Mouse (Mus musculus) heart, embryonic 11.5 days (tissue): ENCODE measurements around the gene Atpaf1. TPM values are rescaled to one million over a fixed set of nuclear protein-coding genes. Genes with fewer than 3 reads are reported as not detected.

ENCODE experiments used
- ATAC-seq: fragments of 200-750 bp; cut with Nextera tagmentation; replicated peaks from 2 replicates; pipeline ENCODE4 v1.8.0; 2017; ENCODE audit warnings: moderate library complexity; ENCODE audit not compliant: insufficient number of reproducible peaks, low FRiP score, low TSS enrichment
- H3K27ac ChIP-seq: fragments of 300-500 bp; sonication (generic); 2 replicates; pipeline ENCODE4 v1.5.1; 2014; ENCODE audit warnings: mild to moderate bottlenecking, low read depth, low read length
- H3K27me3 ChIP-seq: fragments of 300-500 bp; sonication (generic); 2 replicates; pipeline ENCODE4 v1.6.1; 2014; ENCODE audit warnings: mild to moderate bottlenecking, low read length, mixed read lengths; ENCODE audit not compliant: control insufficient read depth, insufficient read depth
- H3K36me3 ChIP-seq: fragments of 300-500 bp; sonication (generic); 2 replicates; pipeline ENCODE4 v1.6.1; 2014; ENCODE audit warnings: mild to moderate bottlenecking, low read length, moderate library complexity, mixed read lengths; ENCODE audit not compliant: control insufficient read depth, insufficient read depth
- H3K4me1 ChIP-seq: fragments of 300-500 bp; sonication (generic); 2 replicates; pipeline ENCODE4 v1.6.1; 2014; ENCODE audit warnings: low read length; ENCODE audit not compliant: control insufficient read depth, insufficient read depth
- H3K4me2 ChIP-seq: fragments of 300-500 bp; sonication (generic); 2 replicates; pipeline ENCODE4 v1.6.1; 2014; ENCODE audit warnings: mild to moderate bottlenecking, moderate library complexity
- H3K4me3 ChIP-seq: fragments of 300-500 bp; sonication (generic); 2 replicates; pipeline ENCODE4 v1.5.1; 2014; ENCODE audit warnings: low read depth, low read length
- H3K9ac ChIP-seq: fragments of 300-500 bp; sonication (generic); 2 replicates; pipeline ENCODE4 v1.6.1; 2014; ENCODE audit warnings: mild to moderate bottlenecking, low read depth, low read length, moderate library complexity
- H3K9me3 ChIP-seq: fragments of 300-500 bp; sonication (generic); replicated peaks from 2 replicates; pipeline ENCODE4 v1.6.1; 2016; ENCODE audit warnings: low read length; ENCODE audit not compliant: control insufficient read depth
- WGBS: fragments of 180-500 bp; shearing (Covaris S2); extraction: QIAGEN DNeasy Blood & Tissue Kit; methylation state at CpG from one replicate; pipeline ENCODE4 v1.1.7; 2014; ENCODE audit not compliant: insufficient replicate concordance; 5-methylcytosine and 5-hydroxymethylcytosine counted together
- polyA plus RNA-seq: library from polyadenylated mRNA; unstranded; fragments of >200 nt; fragmentation: Nextera tagmentation; extraction: Ambion mirVana; gene quantifications from 2 replicates; pipeline ENCODE4 v1.2.1, GENCODE M21; 2014

The Atpaf1 gene
- polyA plus RNA-seq, 1 experiment from 2014 or later, result 77.9 TPM

DNA sequence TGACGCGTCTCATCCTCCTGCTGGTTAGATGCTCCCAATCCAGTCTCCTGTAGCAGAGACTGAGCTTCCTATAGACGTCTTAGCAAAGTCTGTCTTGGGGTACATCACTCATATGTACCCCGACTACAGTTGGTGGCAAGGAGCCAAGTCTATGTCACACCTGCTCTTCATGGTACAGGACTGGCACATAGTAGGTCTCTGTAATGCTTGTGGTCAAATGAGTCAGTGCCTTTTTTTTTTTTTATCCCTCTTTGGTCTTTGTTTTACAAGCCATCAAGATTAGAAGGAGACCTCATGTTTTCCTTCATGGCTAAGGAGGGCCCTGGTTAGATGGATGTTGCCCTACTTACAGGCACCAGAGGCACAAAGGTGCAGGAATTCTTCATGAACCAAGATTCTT lies 56.2 kb downstream of the Atpaf1 start:
- Histone ChIP-seq H3K4me2 (no peak overlapping the region), H3K9me3 (no peaks in the 10 kb centered on the region)
- ATAC-seq, result no peak

DNA sequence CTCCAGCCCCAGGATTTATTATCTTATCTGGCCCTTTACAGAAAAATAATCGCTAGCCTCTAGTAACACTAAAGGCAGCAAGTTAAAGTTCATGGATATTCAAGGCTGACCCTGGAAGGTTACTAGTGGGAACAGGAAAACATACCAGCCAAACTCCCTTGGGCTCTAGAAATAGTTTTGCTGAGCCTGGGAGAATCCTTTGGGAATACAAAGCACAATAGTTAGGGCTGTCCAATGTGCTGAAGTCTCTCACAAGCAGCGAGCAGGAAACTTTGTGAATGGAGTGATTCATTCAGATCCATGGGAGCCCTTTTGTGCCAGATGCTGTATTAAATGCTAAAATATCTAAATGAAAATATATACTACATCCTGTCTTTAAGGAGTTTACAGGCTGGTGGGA lies 62.0 kb downstream of the Atpaf1 start:
- Histone ChIP-seq H3K4me2 (no peak overlapping the region), H3K27ac (no peak overlapping the region), H3K9me3 (no peaks in the 10 kb centered on the region), H3K9ac (no peak overlapping the region), H3K4me1 (peaks cover 27% of the 10 kb centered on the region), H3K27me3 (no peaks in the 10 kb centered on the region), H3K36me3 (no peaks in the 10 kb centered on the region), H3K4me3 (no peak overlapping the region)
- WGBS, result 43% methylated on average over 2 of the region's 2 CpGs
- no peak for ATAC-seq

More for the DNA sequence above, 56.2 kb downstream of the Atpaf1 start:
- H3K9ac ChIP-seq, result no peak overlapping the region
- no peak overlapping the region for H3K27ac ChIP-seq
- H3K4me3 ChIP-seq, result no peak overlapping the region
- H3K4me1 ChIP-seq, result peaks cover 5% of the 10 kb centered on the region; the same call in 1 of the 2 replicates
- no peaks in the 10 kb centered on the region for H3K36me3 ChIP-seq
- H3K27me3 ChIP-seq, result no peaks in the 10 kb centered on the region
- 81% methylated on average over 4 of the region's 4 CpGs for WGBS

DNA sequence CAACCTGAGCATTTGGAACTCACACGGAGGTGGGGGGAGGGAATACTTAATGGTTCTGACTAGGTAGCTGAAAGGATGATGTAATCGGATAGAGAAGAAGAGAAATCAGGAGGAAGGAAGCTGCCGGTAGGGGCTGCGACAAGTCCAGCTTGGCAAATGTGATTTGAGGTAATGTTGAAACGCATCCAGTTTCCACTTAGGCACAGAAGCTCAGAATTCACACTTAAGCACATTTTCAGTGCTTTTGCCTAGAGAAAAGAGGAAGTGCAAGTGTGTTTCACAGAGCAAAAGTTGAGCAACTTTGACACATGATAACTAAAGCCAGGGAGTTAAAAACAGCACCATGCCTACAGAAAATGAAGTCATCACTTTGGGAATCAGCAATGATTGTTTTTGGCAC lies 62.8 kb downstream of the Atpaf1 start:
- no peak overlapping the region for H3K27ac ChIP-seq
- no peaks in the 10 kb centered on the region for H3K36me3 ChIP-seq
- no peak for ATAC-seq
- no peak overlapping the region for H3K9ac ChIP-seq
- H3K9me3 ChIP-seq, result no peaks in the 10 kb centered on the region
- peaks cover 27% of the 10 kb centered on the region for H3K4me1 ChIP-seq
- WGBS, result 37% methylated on average over 5 of the region's 5 CpGs
- H3K4me2 ChIP-seq, result no peak overlapping the region
- no peaks in the 10 kb centered on the region for H3K27me3 ChIP-seq
- H3K4me3 ChIP-seq, result no peak overlapping the region

DNA sequence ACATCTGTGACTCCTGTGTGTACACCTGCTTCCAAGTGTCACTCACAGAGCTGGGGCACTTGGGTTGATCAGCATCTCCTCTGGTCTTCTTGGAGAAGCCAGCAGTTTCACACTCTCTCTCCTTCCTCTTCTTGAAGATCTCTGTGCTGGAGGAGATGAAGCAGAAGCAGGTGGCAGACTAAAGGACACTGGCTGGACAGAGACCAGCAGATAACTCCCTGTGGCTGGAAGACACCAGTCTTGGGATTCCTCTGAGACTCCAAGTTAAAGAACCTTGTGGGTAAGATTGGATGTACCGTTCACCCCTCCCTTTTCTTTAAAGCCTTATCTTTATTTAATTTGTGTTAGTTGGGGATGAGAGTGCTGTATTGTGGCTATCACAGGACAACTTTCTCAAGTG lies 63.5 kb downstream of the Atpaf1 start:
- Histone ChIP-seq H3K36me3 (no peaks in the 10 kb centered on the region), H3K27me3 (no peaks in the 10 kb centered on the region), H3K9ac (no peak overlapping the region), H3K27ac (0 out of 2 replicates have a peak overlapping the region, but pooled peaks have one; percentile 35), H3K4me1 (peaks cover 27% of the 10 kb centered on the region), H3K4me3 (no peak overlapping the region), H3K9me3 (no peaks in the 10 kb centered on the region), H3K4me2 (no peak overlapping the region)
- ATAC-seq, result no peak
- 69% methylated on average over 1 of the region's 1 CpGs for WGBS

DNA sequence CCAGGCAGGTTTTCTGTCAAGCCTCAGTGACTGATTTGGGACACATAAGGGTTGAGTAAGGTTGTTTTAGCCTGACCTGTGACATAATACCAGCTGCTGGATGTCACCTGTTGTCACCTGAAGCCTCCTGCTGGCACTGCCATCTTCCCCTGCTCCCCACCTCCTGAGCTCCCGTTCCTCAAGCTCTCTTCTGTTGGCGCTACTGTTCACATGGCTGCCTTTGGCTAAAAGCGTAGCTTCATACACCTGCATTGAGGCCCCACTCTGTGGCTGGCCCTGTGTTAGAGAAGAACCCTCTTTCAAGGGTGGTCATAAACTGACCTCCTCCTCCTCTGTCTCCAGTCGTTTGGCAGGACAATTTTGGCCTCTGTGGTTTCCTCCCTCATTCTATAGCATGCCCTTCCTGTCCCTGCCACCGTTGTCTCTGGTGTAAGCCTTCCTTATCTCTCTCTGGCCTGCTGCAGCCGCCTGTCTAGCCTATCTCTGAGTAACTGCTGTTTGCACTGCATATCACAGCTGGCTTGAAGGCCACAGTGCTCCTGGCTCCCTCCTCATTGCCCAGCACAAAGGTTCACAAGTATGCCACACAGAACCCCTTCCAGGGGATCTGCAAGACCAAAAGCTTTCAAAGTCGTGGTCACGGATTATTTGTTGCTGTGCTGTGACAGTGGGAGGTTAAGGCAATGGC lies 64.5 kb downstream of the Atpaf1 start:
- no peaks in the 10 kb centered on the region for H3K27me3 ChIP-seq
- no peak overlapping the region for H3K4me3 ChIP-seq
- peak; percentile 92 for ATAC-seq
- 27% methylated on average over 8 of the region's 8 CpGs for WGBS
- peak overlapping the region; percentile 31 for H3K4me2 ChIP-seq
- H3K9me3 ChIP-seq, result no peaks in the 10 kb centered on the region
- peak overlapping the region; percentile 66 for H3K27ac ChIP-seq
- H3K4me1 ChIP-seq, result peaks cover 27% of the 10 kb centered on the region
- no peaks in the 10 kb centered on the region for H3K36me3 ChIP-seq
- H3K9ac ChIP-seq, result peak overlapping the region; percentile 2; the same call in 1 of the 2 replicates

DNA sequence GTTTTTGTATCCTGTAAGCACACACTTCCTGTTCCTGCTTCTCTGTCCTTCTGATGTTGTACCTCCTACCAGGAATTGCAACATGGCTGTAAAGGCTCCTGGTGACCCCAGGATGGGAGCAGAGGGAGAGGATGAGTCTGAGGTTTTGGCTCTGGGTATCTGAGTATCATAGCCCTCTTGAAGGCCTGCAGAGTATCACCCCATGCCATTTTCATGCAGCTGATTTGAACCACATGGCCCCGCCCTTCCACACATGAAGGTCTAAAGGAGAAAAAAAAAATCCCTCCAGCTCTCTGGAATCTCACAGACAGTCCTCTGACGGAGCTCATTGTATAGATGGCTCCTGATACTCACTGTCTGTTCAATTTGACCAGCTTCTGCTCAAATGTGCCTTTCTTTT lies 65.5 kb downstream of the Atpaf1 start:
- no peak for ATAC-seq
- Histone ChIP-seq H3K4me1 (peaks cover 27% of the 10 kb centered on the region), H3K9ac (no peak overlapping the region), H3K4me2 (no peak overlapping the region), H3K36me3 (no peaks in the 10 kb centered on the region), H3K27me3 (no peaks in the 10 kb centered on the region), H3K4me3 (no peak overlapping the region), H3K9me3 (no peaks in the 10 kb centered on the region), H3K27ac (peak overlapping the region; percentile 66; the same call in 1 of the 2 replicates)
- 55% methylated on average over 2 of the region's 2 CpGs for WGBS

DNA sequence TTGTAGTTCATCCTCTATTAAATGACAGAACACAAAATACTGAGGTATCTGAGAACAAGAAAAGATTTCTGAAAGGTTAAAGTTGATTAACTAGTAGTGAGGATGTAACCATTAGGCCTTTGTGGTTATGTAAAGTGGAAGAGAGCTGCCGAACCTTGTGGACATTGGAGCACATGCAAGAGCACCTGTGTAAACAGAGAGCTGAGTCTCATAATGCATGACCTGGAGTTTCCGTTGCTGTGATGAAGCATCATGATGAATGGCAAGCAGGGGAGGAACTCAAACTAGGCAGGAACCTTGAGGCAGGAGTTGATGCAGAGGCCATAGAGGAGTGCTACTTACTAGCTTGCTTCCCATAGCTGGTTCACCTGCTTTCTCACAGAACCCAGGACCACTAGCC lies 66.0 kb downstream of the Atpaf1 start:
- no peaks in the 10 kb centered on the region for H3K27me3 ChIP-seq
- peaks cover 27% of the 10 kb centered on the region for H3K4me1 ChIP-seq
- WGBS, result 62% methylated on average over 2 of the region's 2 CpGs
- H3K36me3 ChIP-seq, result no peaks in the 10 kb centered on the region
- no peak overlapping the region for H3K27ac ChIP-seq
- no peaks in the 10 kb centered on the region for H3K9me3 ChIP-seq
- H3K4me3 ChIP-seq, result no peak overlapping the region
- no peak for ATAC-seq
- no peak overlapping the region for H3K9ac ChIP-seq
- H3K4me2 ChIP-seq, result no peak overlapping the region

DNA sequence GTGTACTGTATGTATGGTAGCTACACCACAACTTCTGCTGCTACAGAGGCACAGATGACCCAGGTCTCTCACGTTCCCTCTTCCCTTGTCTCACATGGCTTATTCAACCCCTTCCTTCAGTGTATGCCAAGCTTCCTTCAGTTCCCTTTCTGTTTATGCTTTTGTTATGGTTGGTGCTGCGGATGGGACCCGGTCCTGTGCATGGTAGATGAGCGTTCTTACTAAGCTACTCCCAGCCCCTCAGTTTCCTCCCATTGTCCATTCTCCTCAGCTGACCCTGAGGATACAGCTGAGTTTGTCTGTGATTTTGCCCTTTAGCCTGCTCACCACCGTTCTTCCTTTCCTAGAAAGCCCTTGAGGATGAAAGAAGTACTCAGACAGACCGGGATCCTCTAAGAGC lies 67.0 kb downstream of the Atpaf1 start:
- Histone ChIP-seq H3K27me3 (no peaks in the 10 kb centered on the region), H3K4me3 (no peak overlapping the region), H3K9me3 (no peaks in the 10 kb centered on the region), H3K9ac (no peak overlapping the region), H3K4me1 (peaks cover 32% of the 10 kb centered on the region), H3K27ac (no peak overlapping the region), H3K4me2 (no peak overlapping the region), H3K36me3 (no peaks in the 10 kb centered on the region)
- no peak for ATAC-seq
- WGBS, result 77% methylated on average over 6 of the region's 6 CpGs

DNA sequence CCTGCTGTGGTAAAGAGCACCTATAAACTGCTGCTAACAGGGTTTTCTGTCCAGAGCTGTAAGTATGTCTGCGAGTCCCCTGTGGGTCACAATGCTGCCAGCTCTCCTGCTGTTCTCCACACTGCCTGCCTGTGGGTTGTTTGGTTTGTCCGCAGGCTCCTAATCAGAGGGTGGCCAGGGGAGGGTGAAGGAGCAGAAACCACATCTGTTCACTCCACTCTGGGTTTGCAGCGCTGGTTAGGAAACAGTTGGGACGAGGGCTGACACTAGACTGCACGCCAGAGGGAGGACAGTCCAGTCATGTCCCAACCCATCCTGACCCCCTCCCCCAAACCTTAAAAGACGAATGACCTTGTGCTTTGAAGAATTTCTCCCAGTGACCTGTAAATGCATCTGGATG lies 70.5 kb downstream of the Atpaf1 start:
- WGBS, result 38% methylated on average over 6 of the region's 6 CpGs
- Histone ChIP-seq H3K9me3 (no peaks in the 10 kb centered on the region), H3K27ac (no peak overlapping the region), H3K36me3 (0 out of 2 replicates have a peak, but pooled peaks cover 5% of the 10 kb centered on the region), H3K4me2 (no peak overlapping the region), H3K4me1 (peaks cover 12% of the 10 kb centered on the region), H3K9ac (no peak overlapping the region), H3K4me3 (no peak overlapping the region), H3K27me3 (no peaks in the 10 kb centered on the region)
- ATAC-seq, result no peak
